Mouse (Mus musculus) heart, adult 2 months (tissue): Measurements from ENCODE around the gene Mul1.
A peak's percentile ranks its signal among the peaks of the same experiment; 100 is the strongest.

ENCODE experiments used
- CTCF ChIP-seq: fragments of 200-600 bp; IDR thresholded peaks from 2 replicates; pipeline ENCODE4 v1.8.1; 2022; ENCODE audit warnings: antibody characterized with exemption, mild to moderate bottlenecking, moderate library complexity
- EP300 ChIP-seq: fragments of 200-500 bp; IDR thresholded peaks from 2 replicates; pipeline ENCODE4 v1.6.1; 2011; ENCODE audit warnings: low read depth, low read length, control low read depth; ENCODE audit not compliant: insufficient read depth
- POLR2A ChIP-seq: fragments of 200-500 bp; IDR thresholded peaks from 2 replicates; pipeline ENCODE4 v1.6.1; 2011; ENCODE audit warnings: mild to moderate bottlenecking, low read depth, low read length, control low read depth; ENCODE audit not compliant: insufficient read depth

- TF ChIP-seq CTCF (peak; percentile 33), POLR2A (no peak), EP300 (no peak)
These were observed 32.2 kb downstream of the Mul1 start for GRCm38 (mm10) chr4:138466690-138467089.
